Mouse (Mus musculus): ENCODE results near the gene Cytl1. TPM values are rescaled to one million over a fixed set of nuclear protein-coding genes. Genes with fewer than 3 reads are reported as not detected.

Gene Cytl1
- total RNA-seq (2022): 10 to 100 TPM; 21.2 to 40.2 (median 28.5) TPM

- no peak for DNase-seq (ENCODE audit: low spot score)
Measured at GRCm38 (mm10) chr5:37735224-37735623, at the start of gene Cytl1. TSS of gene Cytl1 (plus strand) at chr5:37735519.

- DNase-seq (ENCODE audit: low spot score): no peak
Measured at GRCm38 (mm10) chr5:37692759-37693158, 42.6 kb upstream of the Cytl1 start.

DNA sequence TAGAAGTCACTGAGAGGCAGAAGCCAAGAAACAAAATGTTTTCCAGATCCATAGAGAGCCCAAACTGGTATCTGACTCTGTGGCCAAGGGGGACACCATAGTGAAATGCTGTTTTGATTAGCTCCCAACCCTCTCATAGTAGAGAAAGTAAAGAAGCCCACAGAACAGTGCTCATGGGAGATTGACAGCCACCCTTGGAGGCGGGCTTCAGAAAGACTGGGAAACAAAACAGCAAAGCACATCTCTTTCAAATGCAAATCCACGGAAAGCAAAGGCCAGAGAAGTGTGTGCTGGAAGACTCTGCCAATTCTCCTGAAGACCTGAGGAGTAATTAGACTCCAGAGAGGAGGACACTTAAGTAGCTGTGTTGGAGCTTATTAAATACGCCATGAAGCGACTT lies 39.5 kb upstream of the Cytl1 start:
- no peak for DNase-seq (ENCODE audit: low spot score)

DNA sequence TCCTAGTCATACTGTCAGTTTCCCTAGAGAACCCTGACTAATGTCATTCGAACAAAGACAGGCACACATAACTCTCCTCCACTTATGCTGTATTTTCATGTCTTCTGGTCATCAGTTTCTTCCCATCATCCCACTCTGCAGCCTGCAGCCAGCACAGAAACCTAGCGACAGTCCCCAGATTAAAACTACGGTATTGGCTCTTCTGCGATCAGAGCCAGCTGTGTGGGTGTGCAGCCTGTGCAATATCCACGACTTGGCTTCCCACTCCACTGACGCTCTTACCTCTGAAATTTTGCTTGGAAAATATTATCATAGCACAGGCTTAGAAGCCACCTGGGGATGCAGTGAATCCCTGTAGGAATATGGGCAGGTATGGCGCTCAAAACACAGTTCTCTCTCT lies 38.0 kb upstream of the Cytl1 start:
- no peak for DNase-seq (ENCODE audit: low spot score)

DNA sequence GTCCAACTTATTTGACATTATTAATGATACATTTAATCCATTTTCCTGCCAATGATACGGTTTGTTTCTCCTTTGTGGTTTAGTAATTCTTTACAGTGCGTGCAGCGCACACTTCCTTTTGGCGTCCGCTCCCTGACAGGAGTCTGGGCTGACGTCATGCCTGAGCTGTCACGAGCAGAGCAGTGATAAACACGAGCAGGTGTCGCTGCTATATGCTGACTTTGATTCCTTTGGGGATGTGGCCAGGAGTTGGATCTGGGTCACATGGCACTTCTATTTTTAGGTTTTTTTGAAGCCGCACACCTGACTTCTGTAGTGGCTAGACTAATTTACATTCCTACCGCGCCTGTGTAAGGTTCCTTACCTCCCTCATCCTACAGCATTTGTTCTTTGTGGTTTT lies 35.6 kb upstream of the Cytl1 start:
- DNase-seq (ENCODE audit: low spot score): peak; percentile 21

GRCm38 (mm10) chr5:37704962-37705361 lies 30.4 kb upstream of the Cytl1 start:
- no peak for DNase-seq (ENCODE audit: low spot score)

GRCm38 (mm10) chr5:37708124-37708523 lies 27.2 kb upstream of the Cytl1 start:
- no peak for DNase-seq (ENCODE audit: low spot score)

DNA sequence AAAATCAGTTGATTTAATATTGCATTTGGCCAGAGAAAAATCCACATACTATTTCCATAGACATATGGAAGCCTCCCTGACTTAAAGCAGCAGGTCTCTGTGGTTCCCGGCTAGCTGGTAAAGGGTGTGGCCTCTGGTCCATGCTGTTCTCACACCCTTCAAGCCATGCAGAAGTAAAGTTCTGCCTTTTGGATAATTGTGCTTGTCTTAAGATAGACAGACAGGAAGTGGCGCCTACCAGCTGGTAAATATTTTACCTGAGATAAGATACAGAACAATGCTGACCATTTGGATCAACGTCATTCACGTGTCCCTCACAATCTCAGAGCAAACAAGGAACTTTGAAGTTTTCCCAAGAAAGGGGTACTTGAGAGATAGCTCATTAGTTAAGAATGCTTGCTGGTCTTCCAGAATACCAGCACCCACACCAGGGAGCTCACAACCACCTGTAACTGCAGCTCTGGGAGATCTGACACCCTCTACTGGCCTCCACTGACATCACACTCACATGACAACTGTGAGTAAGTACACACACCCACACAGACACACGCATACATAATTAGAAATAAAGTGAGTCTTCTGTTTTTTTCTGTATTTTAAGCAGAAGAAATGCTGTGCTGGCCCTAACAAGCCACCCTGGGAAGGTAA lies 25.9 kb upstream of the Cytl1 start:
- no peak for DNase-seq (ENCODE audit: low spot score)

GRCm38 (mm10) chr5:37716505-37717372 lies 18.6 kb upstream of the Cytl1 start, which contains the start of gene Stk32b:
TSS of gene Stk32b (minus strand) at chr5:37717171.
- no peak for DNase-seq (ENCODE audit: low spot score)

DNA sequence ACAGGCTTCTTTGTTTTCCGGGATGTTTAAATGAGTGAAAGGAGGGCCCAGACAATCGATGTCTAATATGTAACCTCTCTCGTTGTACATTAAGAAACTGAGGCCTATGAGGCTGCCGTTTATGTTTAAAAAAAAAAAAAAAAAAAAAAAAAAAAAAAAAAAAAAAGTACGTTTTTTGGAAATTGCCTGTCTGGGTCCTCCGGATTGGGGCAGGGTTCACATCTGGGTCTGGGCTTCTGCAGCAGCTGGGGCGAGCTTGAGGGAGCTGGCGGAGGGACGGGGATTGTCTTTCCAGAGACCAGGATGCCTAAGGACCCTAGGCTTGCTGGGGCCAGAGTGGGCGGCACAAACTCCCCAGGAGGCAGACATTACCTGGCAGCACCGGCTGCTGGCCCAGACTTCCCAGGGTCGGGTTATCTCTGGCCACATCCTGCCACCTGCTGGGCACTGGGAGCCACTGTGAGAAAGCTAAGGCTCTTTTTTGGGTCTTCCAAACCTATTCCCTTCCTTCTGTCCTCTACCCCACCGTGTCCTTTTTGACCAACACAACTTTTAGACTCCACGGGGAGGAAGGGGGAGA lies 17.8 kb upstream of the Cytl1 start:
- DNase-seq (ENCODE audit: low spot score): peak; percentile 21

- no peak for DNase-seq (ENCODE audit: low spot score)
Measured at GRCm38 (mm10) chr5:37720670-37721069, 14.6 kb upstream of the Cytl1 start.

DNA sequence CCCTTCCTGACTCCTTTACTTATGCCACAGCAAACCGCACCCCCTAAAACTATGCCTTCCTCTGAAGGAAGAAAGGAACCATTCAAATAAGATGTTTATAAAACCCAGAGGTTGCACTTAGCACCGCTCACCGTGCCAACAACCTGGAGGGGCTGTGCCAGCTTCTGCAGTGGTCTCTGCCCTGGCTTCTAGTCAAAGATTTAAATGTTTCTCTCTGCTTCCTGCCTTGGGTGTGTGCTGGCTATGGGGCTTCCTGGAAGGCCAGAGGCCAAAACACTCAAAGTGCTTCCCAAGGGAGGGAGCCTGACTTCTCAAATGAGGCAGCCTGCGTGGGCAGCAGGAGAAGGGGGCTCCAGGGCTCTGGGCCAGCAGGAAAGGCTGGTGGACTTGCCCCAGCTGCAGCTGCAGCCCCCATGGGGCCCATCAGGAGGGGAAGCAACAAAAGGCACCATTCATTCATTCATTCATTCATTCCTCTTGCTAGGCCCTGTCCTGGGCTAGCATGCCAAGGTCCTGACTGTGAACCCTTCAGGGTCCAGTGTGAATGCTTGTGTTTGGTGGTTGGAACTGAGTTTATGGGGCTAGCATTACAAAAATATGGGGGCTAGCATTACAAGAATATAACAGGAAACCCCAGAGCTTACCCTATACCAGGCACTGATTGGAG lies 10.0 kb upstream of the Cytl1 start:
- peak; percentile 17 for DNase-seq (ENCODE audit: low spot score)

DNA sequence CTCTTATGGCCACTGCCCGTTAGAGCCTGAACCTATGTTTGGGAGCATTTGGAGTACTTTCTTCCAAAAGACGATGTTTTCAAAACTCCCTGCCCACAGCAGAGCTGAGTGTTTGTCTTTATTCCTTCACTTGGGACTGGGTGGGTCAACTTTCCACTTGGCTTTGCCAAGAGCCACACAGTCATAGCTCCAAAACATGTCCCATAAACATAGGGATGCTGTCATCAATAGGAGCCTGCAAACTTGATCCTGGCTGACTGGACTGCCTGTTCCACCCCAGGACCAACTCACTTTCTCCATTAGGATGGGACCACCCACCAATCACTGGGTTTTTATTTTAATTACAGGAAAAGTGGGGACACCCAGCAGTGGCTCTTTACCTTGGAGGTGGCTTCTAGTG lies 4.5 kb upstream of the Cytl1 start:
- DNase-seq (ENCODE audit: low spot score): peak; percentile 51

GRCm38 (mm10) chr5:37736213-37736612 lies 894 bp downstream of the Cytl1 start:
- DNase-seq (ENCODE audit: low spot score): no peak

- DNase-seq (ENCODE audit: low spot score): no peak
Measured at GRCm38 (mm10) chr5:37743889-37744707, 8.8 kb downstream of the Cytl1 start.

- DNase-seq (ENCODE audit: low spot score): peak; percentile 56
Measured at GRCm38 (mm10) chr5:37752027-37752967, 17.0 kb downstream of the Cytl1 start.

GRCm38 (mm10) chr5:37753366-37753765 lies 18.0 kb downstream of the Cytl1 start:
- DNase-seq (ENCODE audit: low spot score): no peak

GRCm38 (mm10) chr5:37762046-37762445 lies 26.7 kb downstream of the Cytl1 start:
- no peak for DNase-seq (ENCODE audit: low spot score)

GRCm38 (mm10) chr5:37765851-37766250 lies 30.5 kb downstream of the Cytl1 start:
- no peak for DNase-seq (ENCODE audit: low spot score)

- DNase-seq (ENCODE audit: low spot score): no peak
Measured at GRCm38 (mm10) chr5:37767231-37767630, 31.9 kb downstream of the Cytl1 start.

Data from heart, adult 8-10 months (tissue).